Mouse (Mus musculus) ES-E14 (cell line): ENCODE results near the gene Zfp362. TPM values are rescaled to one million over a fixed set of nuclear protein-coding genes. Genes with fewer than 3 reads are reported as not detected.

Source experiments
- DNase-seq: peaks from one replicate; pipeline ENCODE4 v3.0.0-alpha.2; 2013; ENCODE audit warnings: low read depth, low spot score
- H3K27ac ChIP-seq: 2 replicates; pipeline ENCODE4 v1.5.1; 2012; ENCODE audit warnings: low read depth, mild to moderate bottlenecking, low read length, moderate library complexity, mixed read lengths; ENCODE audit not compliant: poor library complexity, insufficient read depth, severe bottlenecking
- H3K36me3 ChIP-seq: 2 replicates; pipeline ENCODE4 v1.6.1; 2012; ENCODE audit warnings: mild to moderate bottlenecking, low read length, moderate library complexity, mixed read lengths; ENCODE audit not compliant: control insufficient read depth, poor library complexity, insufficient read depth, severe bottlenecking
- H3K4me1 ChIP-seq, 2 experiments: fragments of 150-350 bp in 1 of 2; sonication (generic) in 1 of 2; 2 replicates each; pipeline ENCODE4 v1.6.1; 2012; ENCODE audit warnings: low read length in 2 of 2, mild to moderate bottlenecking in 1 of 2, mixed read lengths in 1 of 2; ENCODE audit not compliant: control insufficient read depth in 2 of 2, insufficient read depth in 2 of 2, poor library complexity in 1 of 2
- H3K4me3 ChIP-seq, 2 experiments: fragments of 150-350 bp in 1 of 2; sonication (generic) in 1 of 2; 2 replicates each; pipeline ENCODE4 v1.5.1; 2012; ENCODE audit warnings: low read length in 2 of 2, low read depth in 1 of 2, mild to moderate bottlenecking in 1 of 2, mixed read lengths in 1 of 2; ENCODE audit not compliant: insufficient read depth in 1 of 2, poor library complexity in 1 of 2, severe bottlenecking in 1 of 2
- H3K9ac ChIP-seq: 2 replicates; pipeline ENCODE4 v1.6.1; 2012; ENCODE audit warnings: low read depth, mild to moderate bottlenecking, low read length, mixed read lengths; ENCODE audit not compliant: poor library complexity, insufficient read depth, severe bottlenecking
- H3K9me3 ChIP-seq: fragments of 150-350 bp; sonication (generic); 2 replicates; pipeline ENCODE4 v1.6.1; 2012; ENCODE audit warnings: low read depth, mild to moderate bottlenecking, low read length; ENCODE audit not compliant: control insufficient read depth, insufficient read depth
- CHD2 ChIP-seq: IDR thresholded peaks from 2 replicates; pipeline ENCODE4 v1.6.1; 2014; ENCODE audit warnings: mild to moderate bottlenecking, low read depth, low read length, inconsistent platforms
- HCFC1 ChIP-seq: IDR thresholded peaks from 2 replicates; pipeline ENCODE4 v1.6.1; 2012; ENCODE audit warnings: low read length, inconsistent platforms, borderline replicate concordance; ENCODE audit not compliant: insufficient read depth
- MAFK ChIP-seq: IDR thresholded peaks from 2 replicates; pipeline ENCODE4 v1.6.1; 2014; ENCODE audit warnings: mild to moderate bottlenecking, low read depth, low read length, inconsistent platforms; ENCODE audit not compliant: insufficient read depth
- ZC3H11A ChIP-seq: IDR thresholded peaks from 2 replicates; pipeline ENCODE4 v1.6.1; 2012; ENCODE audit warnings: low read depth, mild to moderate bottlenecking, inconsistent platforms, low read length, borderline replicate concordance
- ZNF384 ChIP-seq: IDR thresholded peaks from 2 replicates; pipeline ENCODE4 v1.6.1; 2012; ENCODE audit warnings: low read depth, low read length, inconsistent platforms
- in situ Hi-C, 2 experiments: fragments of 600-800 bp; cut with MboI; formaldehyde crosslinking; loops; one replicate each; pipeline ENCODE4 v1.15.1; 2025; ENCODE audit warnings: low sequenced_read_pairs in 2 of 2, inconsistent platforms in 1 of 2; ENCODE audit not compliant: unreplicated experiment in 2 of 2
- total RNA-seq: library from RNA; depleted of rRNA; stranded (reverse); fragments of 300-350 nt; gene quantifications from 2 replicates; pipeline ENCODE4 v1.2.3, GENCODE M21; 2012; rRNA removed

The Zfp362 gene
- total RNA-seq, 1 experiment, result 1.5 TPM

DNA sequence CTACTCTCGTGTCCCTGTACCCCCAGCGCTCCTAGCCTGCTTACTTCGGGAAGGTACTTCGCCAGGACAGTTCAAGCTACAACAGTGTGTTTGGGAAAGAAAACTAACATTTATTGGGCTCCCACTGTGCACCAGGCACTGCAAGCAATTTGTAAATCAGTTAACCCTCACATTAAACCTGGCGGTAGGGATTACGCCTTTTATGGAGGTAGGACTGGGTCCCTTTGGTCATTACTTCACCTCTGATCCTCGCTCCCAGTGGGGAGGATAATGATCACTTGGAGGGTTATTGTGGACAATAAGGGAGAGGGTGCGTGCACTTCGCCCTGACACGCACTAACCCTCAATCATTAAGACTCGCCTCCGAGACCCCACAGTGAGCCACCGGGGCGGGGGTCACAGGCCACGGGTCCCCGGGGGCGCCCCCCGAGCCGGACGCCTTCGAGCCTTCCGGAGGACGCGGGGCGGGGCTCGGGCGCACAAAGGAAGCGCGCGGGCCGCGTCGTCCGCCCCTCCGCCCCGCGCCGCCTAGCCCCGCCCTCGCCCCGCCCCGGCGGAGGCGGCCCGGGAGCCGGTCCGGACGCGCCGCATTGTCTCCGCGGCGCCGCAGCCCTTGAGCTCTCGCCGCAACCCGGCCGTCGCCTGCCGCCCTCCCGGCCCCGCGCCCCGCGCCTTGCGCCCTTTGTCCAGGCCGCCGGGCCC, 78.7 kb downstream of the Zfp362 start:
- H3K36me3 ChIP-seq, result no peaks in the 10 kb centered on the region
- peak overlapping the region; percentile 73 for H3K9ac ChIP-seq
- TF ChIP-seq CHD2, result no peak
- no peak for TF ChIP-seq HCFC1
- TF ChIP-seq ZC3H11A, result no peak
- TF ChIP-seq ZNF384, result no peak
- TF ChIP-seq MAFK, result no peak
- H3K9me3 ChIP-seq, result no peaks in the 10 kb centered on the region
- DNase-seq, result no peak
- peaks cover 2 to 10% of the 10 kb centered on the region in 2 experiments; a peak in 2 of 4 replicates for H3K4me1 ChIP-seq
- in situ Hi-C loops, result no loop called here
- H3K27ac ChIP-seq, result no peak overlapping the region; the same call in 1 of the 2 replicates
- H3K4me3 ChIP-seq, result peak overlapping the region; percentile 77 to 88

DNA sequence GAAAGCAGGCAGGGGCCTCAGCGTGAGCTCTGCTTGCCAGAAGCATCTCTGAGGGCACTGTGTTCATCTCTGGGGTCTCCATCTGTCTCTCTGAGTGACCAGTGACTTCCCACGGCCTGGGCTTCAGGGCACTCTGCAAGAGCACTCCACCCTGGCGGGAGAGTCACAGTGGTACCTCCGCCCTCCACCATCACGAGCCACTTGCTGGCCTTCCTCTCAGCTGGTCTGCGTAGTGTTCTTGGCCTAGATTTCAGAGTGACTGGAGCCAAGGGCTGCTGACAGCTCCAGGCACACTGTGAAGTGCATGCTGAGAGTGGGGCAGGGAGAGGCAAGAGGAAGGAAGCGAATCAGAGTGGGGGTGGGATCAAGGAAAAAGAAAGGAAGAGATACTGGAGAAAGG, 81.8 kb downstream of the Zfp362 start:
- Histone ChIP-seq H3K4me1 (peaks cover 2 to 5% of the 10 kb centered on the region in 2 experiments; a peak in 2 of 4 replicates), H3K4me3 (no peak overlapping the region), H3K27ac (no peak overlapping the region), H3K9ac (no peak overlapping the region), H3K36me3 (no peaks in the 10 kb centered on the region), H3K9me3 (no peaks in the 10 kb centered on the region)
- TF ChIP-seq CHD2, result no peak
- no peak for DNase-seq
- in situ Hi-C loops, result no loop called here

DNA sequence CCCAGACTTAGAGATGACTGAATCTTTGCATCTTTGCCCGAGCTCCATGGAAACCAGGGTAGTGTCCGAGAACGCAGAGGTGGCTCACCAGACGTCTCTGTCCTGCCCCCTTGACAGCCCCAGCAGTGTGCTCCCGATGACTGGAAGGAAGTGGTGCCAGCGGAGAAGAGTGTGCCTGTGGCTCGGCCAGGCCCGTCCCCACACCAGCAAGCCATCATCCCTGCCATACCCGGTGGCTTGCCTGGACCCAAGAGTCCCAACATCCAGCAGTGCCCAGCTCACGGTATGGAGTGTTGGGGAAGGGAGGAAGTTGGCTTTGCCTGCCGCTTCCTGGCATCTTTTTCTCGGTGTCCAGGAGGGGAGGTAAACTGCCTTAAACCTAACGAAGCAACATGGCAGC, 82.4 kb downstream of the Zfp362 start:
- Histone ChIP-seq H3K36me3 (no peaks in the 10 kb centered on the region), H3K4me3 (no peak overlapping the region), H3K9me3 (no peaks in the 10 kb centered on the region), H3K9ac (no peak overlapping the region), H3K4me1 (peaks cover 2 to 3% of the 10 kb centered on the region in 2 experiments; a peak in 1 of 4 replicates), H3K27ac (no peak overlapping the region)
- TF ChIP-seq CHD2 (no peak), ZC3H11A (no peak), HCFC1 (no peak), ZNF384 (no peak), MAFK (no peak)
- DNase-seq, result no peak
- in situ Hi-C loops, result no loop called here

Other genes starting within 250 kb of the Zfp362 start
- gene Zscan20, start 195.9 kb downstream of the Zfp362 start, total RNA-seq, result 9.0 and 14.2 TPM in 2 replicates
- not detected in 2 replicates for gene Tlr12, start 187.4 kb downstream of the Zfp362 start, total RNA-seq
- 18.0 and 29.8 TPM in 2 replicates for gene Phc2, start 151.3 kb downstream of the Zfp362 start, total RNA-seq
- gene A3galt2, start 50.7 kb downstream of the Zfp362 start, total RNA-seq, result 0.09 and 0.11 TPM in 2 replicates
- 0.54 and 0.69 TPM in 2 replicates for gene Trim62, start 77.5 kb upstream of the Zfp362 start, total RNA-seq
- gene Azin2, start 156.4 kb upstream of the Zfp362 start, total RNA-seq, result 16.0 and 21.2 TPM in 2 replicates
- gene Ak2, start 185.9 kb upstream of the Zfp362 start, total RNA-seq, result 148 and 177 TPM in 2 replicates